Mouse (Mus musculus): ENCODE data around the gene Tdrd5.
A peak's percentile ranks its signal among the peaks of the same experiment; 100 is the strongest.

- TF ChIP-seq CTCF (IDR thresholded peaks at IDR 0.05) = peak; percentile 87
- TF ChIP-seq EP300 (IDR thresholded peaks at IDR 0.05) = no peak
These were observed 74.0 kb downstream of the Tdrd5 start for GRCm38 (mm10) chr1:156229448-156229847.

All from lung, postnatal 0 days (tissue).